ENCODE assay signal across 23 mouse cellular contexts in genomic region chr17:25502599-25502998, GRCm38 (mm10). TPM values are rescaled to one million over a fixed set of nuclear protein-coding genes. Genes with fewer than 3 reads are reported as not detected.
DNase-seq lines count a peak whose midpoint lies in the region; ATAC-seq lines count a peak whose summit lies in the region.
"Had no signal": no experiment of that assay in that cellular context is flagged by ENCODE, and none has a peak within 500 bp of the region (broad histone marks: within the 10 kb centered on the region; RNA-seq: fewer than 3 reads in every experiment).

No protein-coding gene starts in this region.

- ATAC-seq in common myeloid progenitor, adult 5-6 weeks (replicated peaks; ENCODE audit: low read depth, poor library complexity, severe bottlenecking): peak; percentile 73
- peak; percentile 29 to 32; a peak in 3 of 4 replicates for ATAC-seq in hematopoietic stem cell, adult 5-6 weeks (replicated peaks in 1 of 2; ENCODE audit: insufficient read depth in 1 of 2, low FRiP score in 2 of 2, low TSS enrichment in 1 of 2, low read depth in 1 of 2, poor library complexity in 2 of 2, severe bottlenecking in 2 of 2)
- ATAC-seq: activated CD4-positive, CD25-positive, alpha-beta regulatory T cell, adult 4 months; forebrain, embryonic 13.5 days; forebrain, embryonic 15.5 days; forebrain, postnatal 0 days; Patski had no signal

- peak; percentile 64 for DNase-seq in 416B (ENCODE audit: low read depth)
- DNase-seq in lung, adult 18-20 months: no peak
- no peak for DNase-seq in yolk sac, embryonic 10.5 days (ENCODE audit: low spot score)
- DNase-seq in frontal cortex, postnatal 25 days (ENCODE audit: low spot score in 2 of 2): no peak
- DNase-seq: adrenal gland, postnatal 10 days; adrenal gland, postnatal 25 days; cerebellum, adult 11 months; cerebellum, adult 18-20 months; cerebellum, adult 8-10 months; cerebellum, adult 9-11 months; cerebellum, postnatal 14 days; cerebellum, postnatal 36 days; forebrain, postnatal 0 days had no signal

RNA-seq across cellular contexts. Expression of gene Sstr5, which starts 5.5 kb away (rescaled TPM):
- total RNA-seq in common myeloid progenitor, adult 5-6 weeks (2017): not detected in 2 replicates
- total RNA-seq in hematopoietic stem cell, adult 5-6 weeks (2017): not detected in 2 replicates
- total RNA-seq: MEL had no signal

RNA-seq across cellular contexts. Expression of gene Tekt4, which starts 48.2 kb away (rescaled TPM):
- total RNA-seq in common myeloid progenitor, adult 5-6 weeks (2017): not detected in 2 replicates
- not detected in 2 replicates for total RNA-seq in hematopoietic stem cell, adult 5-6 weeks (2017)
- total RNA-seq: adrenal gland, adult 18-20 months; adrenal gland, postnatal 10 days; adrenal gland, postnatal 25 days; adrenal gland, postnatal 4 days; ES-E14; MEL had no signal
